Mouse (Mus musculus) urinary bladder, adult 18-20 months (tissue): ENCODE measurements at regions not wholly inside any gene's neighbourhood (a gene's known extent, or its start where the extent isn't known, plus 50 kb on each side); places are given as distances from the start of the nearest gene placed in this dataset.

Source experiments
- DNase-seq, 2 experiments: peaks; one replicate each; pipeline ENCODE4 v3.0.0; 2022; ENCODE audit warnings: low spot score in 2 of 2, mixed read lengths in 2 of 2

DNA sequence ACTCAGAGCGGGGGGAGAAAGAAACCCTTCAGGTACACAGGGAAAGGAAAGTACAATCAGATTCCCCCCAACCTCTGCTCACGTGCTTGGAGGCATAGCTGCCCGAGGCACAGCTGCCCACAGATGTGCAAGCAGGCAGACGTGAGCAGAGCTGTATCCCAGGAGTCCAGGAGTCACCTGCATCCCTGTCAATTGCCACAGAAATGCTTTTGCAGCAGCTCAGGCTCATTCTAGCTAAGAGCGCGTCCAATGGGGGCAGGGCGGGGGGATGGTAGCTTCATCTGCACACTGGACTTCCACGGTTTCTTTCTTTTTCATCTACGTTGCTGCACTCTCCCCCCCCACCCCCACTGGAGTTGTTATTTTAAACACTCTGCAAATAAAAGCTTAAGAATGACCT is 66.0 kb upstream of the Fat4 start:
- DNase-seq: no peak

DNA sequence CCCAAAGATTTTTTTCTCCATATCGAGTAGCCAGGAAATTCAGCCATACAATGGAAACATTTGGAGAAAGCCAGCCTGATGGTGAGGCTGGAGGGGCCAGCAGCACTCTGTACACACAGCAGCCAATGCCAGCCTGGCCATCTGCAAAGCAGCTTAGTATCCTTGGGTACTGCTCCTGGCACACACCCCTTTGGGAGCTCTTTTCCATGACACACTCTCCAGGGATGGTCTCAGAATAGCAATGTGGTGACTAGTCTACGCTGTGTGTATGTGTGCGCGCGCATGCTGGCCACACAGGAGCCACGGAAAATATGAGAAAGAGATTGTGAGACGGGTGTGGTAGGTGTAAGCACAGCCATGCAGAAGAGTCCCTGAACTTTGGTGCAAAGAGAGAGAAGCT is 66.4 kb upstream of the Fat4 start:
- no peak for DNase-seq

DNA sequence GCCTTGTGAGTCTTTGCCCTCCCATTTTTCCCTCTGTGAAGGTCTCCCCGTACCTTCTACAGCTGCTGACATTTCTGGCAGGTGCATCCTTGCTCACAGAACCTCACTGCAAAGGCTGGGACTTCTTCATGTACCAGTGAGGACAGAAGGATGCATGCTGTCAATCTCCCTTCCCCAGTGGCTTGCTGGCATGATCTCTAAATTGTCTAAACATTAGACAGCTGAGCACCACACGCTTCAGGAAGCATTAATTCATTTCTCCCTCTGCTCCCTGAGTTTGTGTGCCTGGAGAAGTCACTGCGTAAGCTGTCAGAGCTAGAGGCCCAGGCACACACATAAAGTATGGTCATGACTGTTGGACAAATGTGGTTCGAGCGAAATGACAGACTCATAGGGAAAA is 69.1 kb upstream of the Fat4 start:
- no peak for DNase-seq

DNA sequence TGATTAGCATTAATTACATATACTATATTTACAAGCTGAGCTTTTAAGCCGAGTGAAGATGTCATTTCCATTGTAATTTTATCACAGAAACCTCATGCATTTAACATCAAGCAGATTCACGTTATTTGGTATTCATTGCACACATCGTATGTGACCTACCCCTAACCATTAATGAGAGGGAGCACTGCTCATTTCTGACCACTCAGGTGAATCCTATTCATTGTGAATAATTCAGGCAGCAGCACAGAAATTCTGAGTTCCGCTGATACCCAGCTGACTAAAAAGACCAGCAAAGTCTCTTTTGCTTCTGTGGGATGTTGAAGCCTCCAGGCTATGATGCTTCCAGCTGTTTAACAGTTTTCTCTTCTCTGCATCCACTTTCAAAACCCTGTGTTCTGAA is 74.3 kb upstream of the Fat4 start:
- DNase-seq: no peak

DNA sequence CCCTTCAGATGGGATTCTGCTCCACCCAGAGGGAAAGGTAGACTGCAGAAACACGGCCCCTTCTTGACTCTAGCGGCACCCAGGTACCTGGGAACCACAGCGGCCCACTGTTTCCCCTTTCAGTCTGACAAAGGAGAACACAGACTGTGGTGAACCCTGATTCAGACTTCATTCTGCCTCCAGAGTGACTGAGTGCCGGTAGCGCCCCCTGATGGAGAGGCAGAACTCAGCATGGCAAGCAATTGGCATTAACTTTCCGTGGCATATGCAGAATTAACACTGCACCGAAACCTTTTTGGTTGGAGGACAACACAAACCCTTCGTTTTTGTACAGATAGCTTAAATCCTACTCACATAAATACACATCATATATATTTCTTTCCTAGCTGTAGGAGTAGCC is 75.1 kb upstream of the Fat4 start:
- no peak for DNase-seq

GRCm38 (mm10) chr3:38806469-38807055 is 80.2 kb upstream of the Fat4 start:
- DNase-seq: no peak

- no peak for DNase-seq
Measured at GRCm38 (mm10) chr3:38806036-38806435, 80.7 kb upstream of the Fat4 start.

- DNase-seq: no peak
Measured at GRCm38 (mm10) chr3:38795646-38796301, 91.0 kb upstream of the Fat4 start.

DNA sequence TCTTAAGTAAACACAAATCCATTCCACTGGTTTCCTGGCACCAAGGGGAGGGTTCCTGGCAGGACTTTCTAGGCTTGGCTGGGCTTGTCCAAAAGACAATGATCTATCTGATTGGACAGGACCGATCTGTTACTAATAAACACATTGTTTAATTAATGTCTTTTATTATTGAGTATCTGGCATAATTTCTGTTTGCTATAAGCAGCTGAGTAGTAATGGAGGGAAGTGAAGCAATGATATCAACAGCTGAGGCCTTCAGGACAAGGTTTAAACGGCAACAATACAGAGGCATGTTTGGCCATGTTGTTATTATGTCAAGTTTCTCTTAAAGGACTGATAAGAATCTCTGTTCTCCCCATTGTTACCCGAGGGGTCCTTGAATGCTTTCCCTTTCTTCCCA is 93.5 kb upstream of the Fat4 start:
- no peak for DNase-seq

DNA sequence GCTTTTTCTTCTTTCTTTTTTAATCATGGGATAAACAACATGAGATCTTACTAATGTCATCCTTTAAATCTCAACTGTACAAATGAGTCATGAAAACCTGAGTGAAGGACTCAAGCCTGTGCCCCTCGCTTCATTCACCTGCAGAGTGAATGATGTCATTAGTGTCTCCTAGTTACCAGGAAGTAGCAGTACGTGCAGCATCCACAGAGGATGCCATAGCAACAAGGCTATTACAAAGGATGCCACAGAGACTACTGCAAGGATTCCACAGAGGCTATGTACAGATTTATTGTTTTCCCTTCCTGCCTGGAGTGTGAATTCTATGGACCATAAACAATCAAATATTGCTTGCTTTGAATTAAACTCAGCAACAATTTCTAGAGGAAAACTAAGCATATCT is 98.0 kb upstream of the Fat4 start:
- no peak for DNase-seq

DNA sequence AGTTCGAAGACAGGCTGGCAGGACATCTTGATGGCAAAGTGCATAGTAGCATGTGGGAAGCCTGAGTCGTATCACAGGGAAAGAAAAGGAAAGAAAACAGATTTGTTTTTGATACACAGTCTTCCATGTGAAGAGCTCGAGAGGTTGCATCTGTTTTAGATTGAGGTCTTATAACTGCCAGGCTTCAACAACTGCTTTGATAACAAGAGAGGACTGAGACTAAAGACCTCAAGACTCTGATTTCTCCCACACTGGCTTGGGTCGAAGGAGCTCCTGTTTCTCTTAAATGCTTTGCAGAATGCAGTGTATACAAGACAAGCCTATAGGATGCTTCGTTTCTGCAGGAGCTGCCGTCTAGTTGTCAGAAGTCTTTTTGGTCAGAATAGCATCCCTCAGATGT is 103.0 kb upstream of the Fat4 start:
- no peak for DNase-seq

DNA sequence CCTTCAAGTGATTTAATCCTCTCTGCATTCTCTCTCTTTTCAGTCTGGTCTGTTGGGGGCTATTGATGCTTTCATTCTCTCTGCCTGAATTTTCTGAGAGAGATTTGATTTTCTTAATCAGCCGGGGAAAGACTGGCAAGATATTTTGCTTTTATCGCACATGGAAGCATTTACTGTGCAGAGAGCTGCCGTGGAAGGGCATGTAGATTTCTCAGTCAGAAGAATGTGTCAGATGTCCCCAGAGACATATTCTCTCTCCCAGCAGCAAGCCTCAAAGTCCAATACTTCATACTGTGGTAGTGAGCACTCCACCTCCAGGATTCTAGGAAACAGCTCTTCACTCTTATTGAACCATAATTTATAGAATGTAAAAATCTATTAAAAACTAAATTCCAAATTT is 103.7 kb upstream of the Fat4 start:
- no peak for DNase-seq

GRCm38 (mm10) chr3:38776743-38777366 is 109.9 kb upstream of the Fat4 start:
- DNase-seq: no peak

- DNase-seq: no peak
Measured at GRCm38 (mm10) chr3:38754632-38755123, 132.1 kb upstream of the Fat4 start.

DNA sequence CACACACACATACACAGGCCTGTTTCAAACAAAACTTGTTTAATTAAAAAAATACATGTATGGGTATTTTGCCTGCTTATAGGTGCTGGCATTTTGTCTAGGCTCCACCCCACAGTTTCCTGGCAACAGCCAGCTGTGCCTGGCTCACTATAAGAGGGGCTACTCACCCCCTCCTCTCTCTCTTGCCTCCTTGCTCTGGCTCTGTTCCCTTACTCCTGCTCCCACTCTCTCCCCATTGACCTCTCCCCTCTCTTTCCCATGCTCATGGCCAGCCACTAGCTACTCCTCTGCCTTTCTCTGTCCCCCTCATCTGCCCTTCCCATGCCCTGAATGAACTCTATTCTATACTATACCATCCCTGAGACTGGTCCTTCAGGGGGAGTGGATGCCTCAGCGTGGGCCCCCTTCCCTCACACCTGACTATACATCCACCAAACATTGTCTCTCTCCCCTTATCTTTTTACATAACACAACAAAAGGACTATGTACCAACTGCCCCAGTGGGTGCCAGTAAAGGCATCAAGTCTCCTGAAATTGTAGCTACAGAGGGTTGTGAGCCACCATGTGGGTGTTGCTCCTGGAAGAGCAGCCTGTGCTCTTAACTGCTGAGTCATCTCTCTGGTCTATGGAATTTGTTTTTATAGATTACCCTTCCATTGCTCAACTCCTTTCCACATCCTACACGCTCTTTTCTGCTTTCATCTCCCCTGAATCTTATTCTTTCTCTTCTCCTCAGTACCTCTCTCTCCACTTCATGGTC is 133.1 kb upstream of the Fat4 start:
- DNase-seq: no peak

GRCm38 (mm10) chr3:38742155-38742554 is 144.6 kb upstream of the Fat4 start:
- no peak for DNase-seq

GRCm38 (mm10) chr3:38722606-38723005 is 164.1 kb upstream of the Fat4 start:
- DNase-seq: no peak

GRCm38 (mm10) chr3:38712078-38712873 is 174.5 kb upstream of the Fat4 start:
- no peak for DNase-seq

- DNase-seq: no peak
Measured at GRCm38 (mm10) chr3:38711229-38711628, 175.5 kb upstream of the Fat4 start.

- DNase-seq: no peak
Measured at GRCm38 (mm10) chr3:38707891-38708290, 178.8 kb upstream of the Fat4 start.

GRCm38 (mm10) chr3:38699206-38699605 is 187.5 kb upstream of the Fat4 start:
- DNase-seq: no peak

DNA sequence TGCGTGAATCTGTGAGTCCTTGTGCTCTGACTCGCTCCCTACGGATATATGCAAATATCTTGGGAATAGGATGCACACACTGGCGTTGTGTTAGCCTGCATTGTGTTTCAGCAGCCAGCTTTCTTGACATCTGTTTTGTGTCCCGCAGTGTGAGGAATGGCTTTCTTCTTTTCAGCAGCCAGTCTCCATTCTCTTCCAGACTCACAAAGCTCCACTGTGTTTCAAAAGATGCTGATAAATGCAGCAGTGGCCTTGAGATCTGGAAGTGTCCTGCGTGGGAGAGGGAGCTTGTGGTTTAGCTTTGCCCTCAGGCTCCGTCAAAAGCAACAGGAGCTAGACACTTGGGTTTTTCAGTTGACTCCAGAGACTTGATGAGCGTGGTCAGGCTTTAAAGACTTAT is 188.9 kb upstream of the Fat4 start:
- no peak for DNase-seq
